Mouse (Mus musculus): ENCODE measurements around the gene Ivd.
A peak's percentile ranks its signal among the peaks of the same experiment; 100 is the strongest.

Gene Ivd

DNA sequence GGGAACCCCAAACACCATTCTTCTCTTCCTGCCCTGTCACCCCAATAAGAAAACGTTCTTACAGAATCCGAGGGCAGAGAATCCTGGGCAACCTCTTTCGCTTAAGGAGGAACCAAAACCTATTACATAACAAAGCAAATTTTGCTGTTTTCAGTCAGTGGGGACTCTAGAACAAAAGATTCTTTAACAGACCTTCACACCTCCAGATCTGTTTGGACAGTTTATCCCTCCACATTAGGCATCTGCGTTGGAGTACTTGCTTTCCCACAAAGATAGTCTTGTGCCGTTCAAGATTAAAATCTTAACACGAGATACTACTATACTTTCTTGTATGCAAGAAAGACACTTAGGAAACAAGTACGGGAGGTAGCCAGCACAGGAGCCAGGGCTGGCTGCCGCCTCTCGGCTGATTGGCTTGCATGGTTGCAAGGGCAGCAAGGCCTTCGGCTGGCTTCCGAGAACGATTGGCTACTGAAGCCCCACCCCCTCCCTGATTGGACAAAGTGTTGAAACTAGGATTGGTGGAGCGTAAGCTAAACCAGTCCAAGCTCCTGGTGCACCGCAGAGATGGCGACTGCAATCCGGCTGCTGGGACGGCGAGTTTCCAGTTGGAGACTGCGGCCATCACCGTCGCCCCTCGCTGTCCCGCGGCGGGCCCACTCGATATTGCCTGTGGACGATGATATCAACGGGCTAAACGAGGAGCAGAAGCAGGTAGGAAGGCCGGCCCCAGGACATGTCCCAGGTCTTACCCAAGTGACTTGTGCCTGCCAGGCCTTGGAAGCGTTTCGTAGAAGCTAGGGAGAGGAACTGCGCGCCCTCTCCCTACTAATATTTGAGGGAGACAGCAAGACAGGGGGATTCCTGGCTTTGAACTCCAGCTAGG is at the start of gene Ivd:
TSS of gene Ivd (plus strand) at position 501 of the 886 bp plus-strand sequence.
- peak; percentile 93 for DNase-seq (ENCODE audit: low spot score)

DNA sequence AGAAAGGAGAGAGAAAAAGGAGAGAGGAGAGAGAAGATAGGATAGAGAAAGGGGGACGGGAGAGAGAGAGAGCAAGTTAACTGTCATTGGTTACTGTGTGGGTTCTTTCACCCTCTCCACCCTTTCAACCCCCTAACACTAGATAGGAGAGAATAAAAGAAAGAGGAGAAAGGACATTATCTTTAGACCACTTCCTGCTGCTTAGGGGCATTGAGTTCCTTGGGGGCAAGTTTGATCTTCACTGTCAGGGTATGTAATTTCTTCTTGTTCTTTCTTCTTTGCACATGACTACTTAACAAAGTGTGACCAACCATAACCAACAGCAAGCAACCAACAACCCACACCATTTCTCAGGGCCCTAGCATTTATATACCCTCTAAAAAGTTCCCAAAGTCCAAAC is 49.0 kb upstream of the Ivd start:
- no peak for DNase-seq (ENCODE audit: low spot score)

DNA sequence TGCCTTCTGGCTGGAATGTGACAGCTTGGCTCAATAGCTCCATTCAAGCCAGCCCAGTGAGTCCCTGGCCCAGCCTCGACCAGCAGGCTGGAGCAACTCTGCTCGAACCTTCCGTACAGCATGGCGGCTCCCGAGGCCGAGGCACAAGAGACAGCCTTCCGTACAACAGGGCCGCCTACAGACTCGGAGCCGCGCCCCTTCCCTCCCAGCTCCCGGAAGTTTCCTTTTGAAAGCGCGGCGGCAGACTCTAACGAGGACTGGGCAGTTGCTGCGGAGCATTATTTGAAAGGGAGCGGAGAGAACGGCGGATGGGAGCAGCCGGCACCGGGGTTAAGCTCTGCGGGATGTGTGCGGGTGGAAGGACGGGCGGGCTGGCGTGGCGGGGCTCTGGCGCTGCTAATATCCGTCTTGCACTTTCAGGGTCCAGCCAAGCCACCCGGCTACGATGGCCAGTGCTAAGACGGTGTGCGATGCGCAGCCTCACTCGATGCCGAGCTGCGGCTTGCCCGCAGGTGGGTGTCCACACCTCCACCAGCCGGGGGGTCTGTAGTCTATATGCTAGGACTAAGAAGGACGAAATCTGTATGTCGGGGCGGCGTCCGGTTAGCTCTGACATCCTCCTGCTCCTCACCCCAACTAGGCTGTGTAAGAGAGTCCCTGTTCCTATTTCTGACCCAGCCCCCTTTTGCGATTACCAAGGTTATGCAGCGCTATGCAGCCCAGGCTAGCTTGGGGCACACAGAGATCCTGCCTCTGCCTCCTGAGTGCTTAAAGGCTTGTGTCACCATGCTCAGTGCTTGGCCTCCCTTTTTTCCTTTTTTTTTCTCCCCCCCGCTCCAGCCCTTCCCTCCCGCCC is 47.5 kb upstream of the Ivd start, which contains the start of gene Knstrn:
TSS of gene Knstrn (plus strand) at position 23 of the 856 bp plus-strand sequence.
- DNase-seq (ENCODE audit: low spot score), result peak; percentile 78

- DNase-seq (ENCODE audit: low spot score), result no peak
Measured at GRCm38 (mm10) chr2:118822800-118823199, 39.0 kb upstream of the Ivd start.

DNA sequence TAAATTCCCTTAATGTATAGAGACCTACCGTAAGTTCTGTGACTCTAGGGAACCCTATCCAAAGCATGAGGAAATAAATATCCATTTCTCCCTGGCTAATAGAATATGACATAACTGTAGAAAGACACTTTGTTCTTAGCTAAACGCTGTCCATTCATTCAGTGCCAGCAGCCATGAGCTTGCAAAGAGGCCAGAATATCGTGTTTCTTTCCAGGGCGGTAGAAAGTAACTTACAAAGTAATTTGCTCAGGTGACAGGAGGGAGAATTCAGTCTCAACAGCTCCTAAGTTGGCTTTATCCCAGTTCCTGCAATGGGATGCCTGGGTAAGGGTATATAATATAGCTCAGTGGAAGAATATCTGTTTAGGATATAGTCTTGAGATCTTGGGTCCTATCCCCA is 37.4 kb upstream of the Ivd start:
- no peak for DNase-seq (ENCODE audit: low spot score)

DNA sequence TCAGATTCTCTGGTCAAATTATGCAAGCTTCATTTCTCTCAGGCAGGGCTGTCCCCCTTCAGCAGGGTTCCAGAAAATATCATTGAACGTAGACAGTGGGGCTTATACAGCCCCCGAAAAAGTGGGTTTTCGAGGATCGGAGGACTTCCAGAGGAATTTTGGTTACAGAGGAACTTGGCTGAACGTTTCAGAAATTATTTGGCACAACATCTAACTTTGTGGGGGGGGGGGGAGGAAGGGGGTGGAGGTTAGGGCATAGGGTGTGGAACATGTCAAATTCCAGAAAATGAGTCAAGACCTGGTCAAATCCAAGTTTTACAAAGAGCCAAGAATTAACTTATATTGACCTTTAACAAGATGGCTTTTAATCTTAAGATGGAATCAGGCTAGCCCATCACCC is 32.7 kb upstream of the Ivd start:
- no peak for DNase-seq (ENCODE audit: low spot score)

DNA sequence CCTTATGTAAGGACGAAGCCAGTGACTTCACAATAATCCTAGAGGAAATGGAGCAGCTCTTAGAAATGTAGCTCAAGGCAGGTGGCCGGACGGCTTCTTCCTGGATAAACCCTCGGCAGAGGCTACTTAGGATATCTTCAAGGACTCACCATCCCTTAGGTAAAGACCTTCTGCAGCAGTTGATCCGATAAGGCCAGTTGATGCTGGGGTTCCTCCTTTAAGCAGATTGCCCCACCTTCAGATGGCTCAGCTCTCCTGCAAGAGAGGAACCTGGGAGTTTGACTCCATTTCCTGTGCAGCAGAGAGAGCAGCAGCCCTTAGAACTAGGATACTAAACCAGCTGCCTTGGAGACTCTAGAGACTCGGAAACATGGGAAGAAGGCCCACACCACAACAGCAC is 27.7 kb upstream of the Ivd start:
- no peak for DNase-seq (ENCODE audit: low spot score)

DNA sequence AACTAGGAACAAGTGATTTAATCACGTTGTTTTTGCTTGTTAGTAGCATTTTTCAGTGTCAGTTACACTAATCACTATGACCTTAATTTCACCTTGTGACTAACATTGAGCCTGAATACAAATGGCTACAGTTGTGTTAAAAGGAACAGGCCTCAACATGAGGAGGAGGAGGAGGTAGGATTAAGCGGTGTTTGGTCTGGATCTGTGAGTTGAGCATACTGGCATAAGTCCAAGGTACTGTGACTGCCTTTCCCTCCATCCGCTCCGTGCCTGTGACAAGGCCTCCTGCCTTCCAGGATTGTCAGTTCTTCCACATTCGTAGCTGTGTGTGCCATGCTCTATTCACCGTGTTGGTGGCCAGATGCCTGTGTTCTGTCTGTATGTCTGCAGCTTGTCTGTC is 26.6 kb upstream of the Ivd start:
- no peak for DNase-seq (ENCODE audit: low spot score)

GRCm38 (mm10) chr2:118838330-118838729 is 23.4 kb upstream of the Ivd start:
- DNase-seq (ENCODE audit: low spot score), result no peak

DNA sequence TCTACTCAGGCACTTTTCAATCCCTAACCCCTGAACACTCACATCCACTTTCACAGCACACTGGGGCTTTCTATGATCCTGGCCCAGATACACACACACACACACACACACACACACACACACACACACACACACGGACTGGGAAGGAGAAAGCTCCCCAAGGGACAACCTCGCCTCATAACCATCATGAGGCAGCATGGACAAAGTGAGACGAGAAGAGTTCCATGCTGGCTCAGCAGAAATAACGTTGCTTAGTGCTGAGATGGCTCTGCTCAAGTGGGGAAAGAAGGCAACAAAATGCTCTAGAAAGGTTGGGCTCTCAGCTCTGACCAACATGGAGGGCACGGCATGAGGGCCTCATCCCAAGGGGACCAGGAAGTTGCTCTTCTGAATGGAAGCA is 20.6 kb upstream of the Ivd start:
- DNase-seq (ENCODE audit: low spot score), result no peak

DNA sequence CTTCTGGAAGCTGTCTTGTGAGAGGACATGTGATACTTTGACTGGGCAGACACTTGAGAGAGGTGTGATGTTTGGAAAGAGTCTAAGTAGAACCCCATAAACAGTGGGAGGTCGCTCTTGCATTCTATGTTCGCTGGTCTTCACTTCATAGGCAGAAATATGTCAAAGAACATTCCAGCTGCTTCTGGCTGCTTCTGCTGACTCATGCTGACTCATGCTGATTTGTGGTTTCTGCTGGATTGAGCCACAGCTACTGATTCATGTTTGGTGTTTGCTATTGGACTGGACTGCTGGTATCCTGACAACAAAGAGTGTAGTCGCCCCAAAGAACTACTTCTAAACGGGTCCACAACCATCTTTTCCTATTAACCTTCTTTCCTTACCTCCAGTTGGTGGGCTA is 20.0 kb upstream of the Ivd start:
- no peak for DNase-seq (ENCODE audit: low spot score)

GRCm38 (mm10) chr2:118844427-118844826 is 17.3 kb upstream of the Ivd start:
- DNase-seq (ENCODE audit: low spot score), result no peak

GRCm38 (mm10) chr2:118846246-118846645 is 15.5 kb upstream of the Ivd start:
- DNase-seq (ENCODE audit: low spot score), result no peak

- no peak for DNase-seq (ENCODE audit: low spot score)
Measured at GRCm38 (mm10) chr2:118851756-118852155, 10.0 kb upstream of the Ivd start.

DNA sequence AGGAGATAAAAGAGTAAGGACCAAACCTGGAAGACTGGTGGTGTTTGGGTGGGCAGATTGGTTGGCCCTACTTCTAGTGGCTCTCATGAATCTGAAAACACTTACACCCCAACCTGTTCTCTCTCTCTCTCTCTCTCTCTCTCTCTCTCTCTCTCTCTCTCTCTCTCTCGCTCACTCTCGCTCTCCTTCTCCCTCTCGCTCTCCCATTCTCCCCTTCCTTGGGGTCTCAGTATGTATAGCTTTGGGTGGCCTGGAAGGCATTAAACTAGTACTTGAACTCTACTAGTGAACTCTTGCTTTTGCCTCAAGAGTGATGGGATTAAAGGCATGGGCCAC is 554 bp downstream of the Ivd start:
- DNase-seq (ENCODE audit: low spot score), result no peak

DNA sequence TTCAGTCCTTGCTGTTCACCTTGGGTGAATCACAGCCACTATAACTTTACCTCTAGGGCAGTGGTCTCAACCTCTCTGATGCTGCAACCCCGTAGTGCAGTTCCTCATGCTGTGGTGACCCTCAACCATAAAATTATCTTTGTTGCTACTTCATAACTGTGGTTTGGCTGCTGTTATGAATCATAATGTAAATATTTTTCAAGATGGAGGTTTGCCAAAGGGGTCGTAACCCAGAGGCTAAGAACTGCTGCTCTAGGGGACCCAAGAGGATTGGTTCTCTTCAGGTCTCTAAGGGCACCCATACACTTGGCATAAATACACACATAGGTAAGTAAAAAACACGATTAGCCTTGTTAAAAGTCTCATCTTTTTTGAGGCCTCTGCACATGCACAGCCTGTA is 8.8 kb downstream of the Ivd start:
- no peak for DNase-seq (ENCODE audit: low spot score)

- DNase-seq (ENCODE audit: low spot score), result no peak
Measured at GRCm38 (mm10) chr2:118871032-118871431, 9.3 kb downstream of the Ivd start.

DNA sequence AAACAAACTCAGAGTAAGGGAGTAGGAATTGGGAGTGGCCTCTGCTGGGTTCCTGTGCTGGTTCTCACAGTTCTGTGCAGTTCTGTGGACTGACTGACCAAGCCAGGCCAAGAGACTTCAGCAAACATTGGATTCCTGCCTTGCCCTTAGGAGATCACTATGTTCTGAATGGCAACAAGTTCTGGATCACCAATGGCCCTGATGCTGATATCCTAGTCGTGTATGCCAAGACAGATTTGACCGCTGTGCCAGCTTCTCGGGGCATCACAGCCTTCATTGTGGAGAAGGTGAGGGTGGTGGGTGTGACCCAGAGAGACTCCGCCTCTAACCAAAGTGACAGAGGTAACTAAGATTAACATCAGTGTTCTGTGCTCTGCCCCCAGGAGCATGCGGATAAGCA is 11.3 kb downstream of the Ivd start:
- no peak for DNase-seq (ENCODE audit: low spot score)

GRCm38 (mm10) chr2:118873890-118874430 is 12.2 kb downstream of the Ivd start:
- DNase-seq (ENCODE audit: low spot score), result no peak

DNA sequence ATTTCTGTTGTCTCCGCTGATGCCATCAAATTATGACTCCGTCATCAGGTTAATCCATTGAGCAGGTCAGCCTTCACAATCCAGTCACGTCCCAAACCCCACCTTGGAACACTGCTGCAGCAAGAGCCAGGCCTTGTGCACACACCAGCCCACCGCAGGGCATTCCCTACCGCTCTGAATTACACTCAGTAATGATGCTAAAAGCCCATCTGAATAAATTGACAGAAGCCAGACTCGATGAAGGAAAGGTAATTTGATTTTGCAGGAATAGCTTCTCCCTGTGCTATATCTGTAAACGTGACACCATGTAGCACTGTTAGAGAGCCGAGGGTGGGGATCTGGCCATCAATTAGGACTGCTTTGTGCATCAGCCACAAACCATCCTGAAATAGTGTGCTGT is 13.6 kb downstream of the Ivd start:
- no peak for DNase-seq (ENCODE audit: low spot score)

GRCm38 (mm10) chr2:118876453-118876852 is 14.7 kb downstream of the Ivd start:
- no peak for DNase-seq (ENCODE audit: low spot score)

GRCm38 (mm10) chr2:118881019-118881418 is 19.3 kb downstream of the Ivd start:
- DNase-seq (ENCODE audit: low spot score), result no peak

GRCm38 (mm10) chr2:118881956-118882355 is 20.2 kb downstream of the Ivd start:
- DNase-seq (ENCODE audit: low spot score), result no peak
